Mouse (Mus musculus) heart, postnatal 0 days (tissue): ENCODE measurements around the gene Hs3st4. TPM values are rescaled to one million over a fixed set of nuclear protein-coding genes. Genes with fewer than 3 reads are reported as not detected.

Experiments
- ATAC-seq: fragments of 200-750 bp; cut with Nextera tagmentation; 2 replicates; pipeline ENCODE4 v1.8.0; 2017; ENCODE audit warnings: low read depth, moderate number of reproducible peaks, moderate library complexity; ENCODE audit not compliant: insufficient read depth
- DNase-seq: peaks from one replicate; pipeline ENCODE4 v3.0.0-alpha.2; 2016; ENCODE audit warnings: low spot score
- H3K27ac ChIP-seq: fragments of 300-500 bp; sonication (generic); 2 replicates; pipeline ENCODE4 v1.5.1; 2014; ENCODE audit warnings: low read depth, mild to moderate bottlenecking
- H3K27me3 ChIP-seq: fragments of 300-500 bp; sonication (generic); 2 replicates; pipeline ENCODE4 v1.6.1; 2014; ENCODE audit warnings: low read length, mixed read lengths; ENCODE audit not compliant: control insufficient read depth, insufficient read depth
- H3K36me3 ChIP-seq: fragments of 300-500 bp; sonication (generic); replicated peaks from 2 replicates; pipeline ENCODE4 v1.6.1; 2014; ENCODE audit warnings: low read length, mixed read lengths; ENCODE audit not compliant: control insufficient read depth, insufficient read depth
- H3K4me1 ChIP-seq: fragments of 300-500 bp; sonication (generic); 2 replicates; pipeline ENCODE4 v1.6.1; 2014; ENCODE audit warnings: antibody characterized with exemption; ENCODE audit not compliant: control insufficient read depth, insufficient read depth
- H3K4me2 ChIP-seq: fragments of 300-500 bp; sonication (generic); 2 replicates; pipeline ENCODE4 v1.6.1; 2014; ENCODE audit warnings: low read depth, mild to moderate bottlenecking, low read length, moderate library complexity
- H3K4me3 ChIP-seq: fragments of 300-500 bp; sonication (generic); 2 replicates; pipeline ENCODE4 v1.5.1; 2014; ENCODE audit warnings: low read depth, low read length
- H3K9ac ChIP-seq: fragments of 300-500 bp; sonication (generic); replicated peaks from 2 replicates; pipeline ENCODE4 v1.6.1; 2014; ENCODE audit warnings: low read depth, low read length, mixed read lengths
- H3K9me3 ChIP-seq: fragments of 300-500 bp; sonication (generic); replicated peaks from 2 replicates; pipeline ENCODE4 v1.6.1; 2016; ENCODE audit warnings: low read length; ENCODE audit not compliant: control insufficient read depth
- CTCF ChIP-seq: IDR thresholded peaks from 2 replicates; pipeline ENCODE4 v1.5.1; 2016; ENCODE audit warnings: antibody characterized with exemption, control low read depth, low read depth
- EP300 ChIP-seq: IDR thresholded peaks from 2 replicates; pipeline ENCODE4 v1.6.1; 2016; ENCODE audit warnings: antibody characterized with exemption, low read depth
- WGBS: fragments of 180-500 bp; shearing (Covaris S2); extraction: QIAGEN DNeasy Blood & Tissue Kit; methylation state at CpG from one replicate; pipeline ENCODE4 v1.1.7; 2014; 5-methylcytosine and 5-hydroxymethylcytosine counted together
- polyA plus RNA-seq: library from polyadenylated mRNA; unstranded; fragments of >200 nt; fragmentation: Nextera tagmentation; extraction: Ambion mirVana; gene quantifications from 2 replicates; pipeline ENCODE4 v1.2.1, GENCODE M21; 2015
- total RNA-seq: library from RNA; depleted of rRNA; stranded (reverse); fragments of >200 nt; gene quantifications from 2 replicates; pipeline ENCODE4 v1.2.3, GENCODE M21; 2014; ENCODE audit warnings: low replicate concordance

Hs3st4 gene
- total and polyA plus RNA-seq, 2 experiments from 2014 or later: 0.34 to 0.52 TPM

GRCm38 (mm10) chr7:123981435-123981834, 1.2 kb upstream of the Hs3st4 start:
- TF ChIP-seq EP300 (no peak), CTCF (no peak)
- Histone ChIP-seq H3K36me3 (no peaks in the 10 kb centered on the region), H3K9ac (no peak overlapping the region), H3K4me3 (no peak overlapping the region), H3K27ac (no peak overlapping the region), H3K9me3 (no peaks in the 10 kb centered on the region), H3K4me2 (no peak overlapping the region), H3K4me1 (no peaks in the 10 kb centered on the region), H3K27me3 (peaks cover 64% of the 10 kb centered on the region)
- 42% methylated on average over 7 of the region's 7 CpGs for WGBS
- DNase-seq: no peak
- ATAC-seq: no peak

GRCm38 (mm10) chr7:123982010-123982409, 659 bp upstream of the Hs3st4 start:
- WGBS: 3% methylated on average over 5 of the region's 5 CpGs
- TF ChIP-seq EP300 (no peak), CTCF (no peak)
- Histone ChIP-seq H3K36me3 (no peaks in the 10 kb centered on the region), H3K27ac (no peak overlapping the region), H3K4me2 (peak overlapping the region; percentile 71), H3K9me3 (no peaks in the 10 kb centered on the region), H3K27me3 (peaks cover 70% of the 10 kb centered on the region), H3K4me1 (no peaks in the 10 kb centered on the region), H3K9ac (no peak overlapping the region), H3K4me3 (peak overlapping the region; percentile 45)
- DNase-seq (no peak), ATAC-seq (no peak)

- DNase-seq (no peak), ATAC-seq (no peak)
- Histone ChIP-seq H3K27ac (no peak overlapping the region), H3K9me3 (no peaks in the 10 kb centered on the region), H3K36me3 (no peaks in the 10 kb centered on the region), H3K9ac (no peak overlapping the region; the same call in 1 of the 2 replicates), H3K4me2 (peak overlapping the region; percentile 71), H3K4me1 (no peaks in the 10 kb centered on the region), H3K27me3 (peaks cover 70% of the 10 kb centered on the region), H3K4me3 (peak overlapping the region; percentile 45)
- TF ChIP-seq EP300 (no peak), CTCF (no peak)
- WGBS: 1% methylated on average over 73 of the region's 97 CpGs
Measured at GRCm38 (mm10) chr7:123983177-123984046, 743 bp downstream of the Hs3st4 start.

GRCm38 (mm10) chr7:123992121-123992520, 9.5 kb downstream of the Hs3st4 start:
- H3K9ac ChIP-seq: no peak overlapping the region
- no peak overlapping the region for H3K4me2 ChIP-seq
- DNase-seq (no peak), ATAC-seq (no peak)
- no peaks in the 10 kb centered on the region for H3K36me3 ChIP-seq
- no peaks in the 10 kb centered on the region for H3K4me1 ChIP-seq
- H3K27me3 ChIP-seq: no peaks in the 10 kb centered on the region
- no peak overlapping the region for H3K27ac ChIP-seq
- no peaks in the 10 kb centered on the region for H3K9me3 ChIP-seq
- no peak overlapping the region for H3K4me3 ChIP-seq
- TF ChIP-seq CTCF: no peak
- WGBS: 67% methylated on average over 3 of the region's 3 CpGs

GRCm38 (mm10) chr7:123997266-123997665, 14.6 kb downstream of the Hs3st4 start:
- H3K4me2 ChIP-seq: no peak overlapping the region
- no peak overlapping the region for H3K4me3 ChIP-seq
- no peaks in the 10 kb centered on the region for H3K9me3 ChIP-seq
- no peak for TF ChIP-seq CTCF
- TF ChIP-seq EP300: no peak
- no peaks in the 10 kb centered on the region for H3K36me3 ChIP-seq
- ATAC-seq (no peak), DNase-seq (no peak)
- no peaks in the 10 kb centered on the region for H3K4me1 ChIP-seq
- 29% methylated on average over 3 of the region's 3 CpGs for WGBS
- no peak overlapping the region for H3K9ac ChIP-seq
- no peak overlapping the region for H3K27ac ChIP-seq
- H3K27me3 ChIP-seq: no peaks in the 10 kb centered on the region
